Mouse (Mus musculus): ENCODE data around the gene 4930402H24Rik.

4930402H24Rik gene

DNA sequence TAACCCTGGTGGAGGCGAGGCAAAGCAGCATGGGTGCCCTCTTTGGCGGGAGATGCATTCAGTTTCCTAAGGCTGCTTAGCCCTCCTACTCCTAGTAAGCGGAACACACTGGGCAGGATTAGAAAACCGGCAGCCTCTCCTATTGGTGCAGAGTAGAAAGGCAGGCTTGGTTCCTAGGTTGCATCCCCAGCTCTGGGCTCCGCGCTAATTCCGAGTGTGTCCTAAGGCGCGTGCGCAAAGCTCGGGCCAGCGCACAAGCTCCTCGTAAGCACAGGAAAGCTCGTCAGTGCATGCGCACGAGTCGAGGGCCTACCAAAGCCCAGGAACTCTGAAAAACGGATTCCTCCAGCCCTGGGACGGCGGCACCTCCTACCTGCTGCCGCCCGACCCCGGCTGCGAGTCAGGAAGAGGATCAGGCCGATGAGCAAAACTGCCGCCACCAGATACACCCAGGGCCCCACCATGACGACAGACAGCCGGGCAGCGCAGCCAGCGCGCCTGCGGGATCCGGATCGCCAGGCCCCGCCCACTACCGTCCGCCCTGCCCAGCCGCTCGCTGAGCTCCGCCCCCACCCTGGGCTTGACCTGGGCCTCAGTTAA lies 242.0 kb downstream of the 4930402H24Rik start, which contains the start of gene Ddrgk1:
Ddrgk1 (minus strand) TSS at position 558 of the 600 bp plus-strand sequence.
- peak; percentile 96 for DNase-seq (ENCODE audit: inconsistent ontology term)

DNA sequence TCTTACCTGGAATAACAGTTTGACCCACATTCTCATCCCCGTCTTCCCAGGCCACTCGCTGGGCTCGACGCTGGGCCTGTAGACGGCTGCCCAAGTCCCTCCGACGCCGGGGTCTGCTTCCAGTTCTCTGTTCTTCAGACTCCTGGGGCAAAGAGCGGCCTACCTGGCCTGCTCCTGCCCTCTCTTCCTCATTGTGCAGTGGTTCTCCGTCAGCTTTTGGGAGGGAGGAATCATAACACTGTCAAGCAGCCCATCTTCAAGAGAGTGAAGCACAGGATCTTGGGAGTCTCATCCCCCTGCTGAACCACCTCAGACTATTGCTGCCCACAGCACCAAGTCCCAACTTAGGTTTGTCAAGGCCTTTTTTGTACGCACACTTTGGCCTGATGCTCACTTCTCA lies 242.9 kb downstream of the 4930402H24Rik start:
- DNase-seq (ENCODE audit: inconsistent ontology term) = no peak

DNA sequence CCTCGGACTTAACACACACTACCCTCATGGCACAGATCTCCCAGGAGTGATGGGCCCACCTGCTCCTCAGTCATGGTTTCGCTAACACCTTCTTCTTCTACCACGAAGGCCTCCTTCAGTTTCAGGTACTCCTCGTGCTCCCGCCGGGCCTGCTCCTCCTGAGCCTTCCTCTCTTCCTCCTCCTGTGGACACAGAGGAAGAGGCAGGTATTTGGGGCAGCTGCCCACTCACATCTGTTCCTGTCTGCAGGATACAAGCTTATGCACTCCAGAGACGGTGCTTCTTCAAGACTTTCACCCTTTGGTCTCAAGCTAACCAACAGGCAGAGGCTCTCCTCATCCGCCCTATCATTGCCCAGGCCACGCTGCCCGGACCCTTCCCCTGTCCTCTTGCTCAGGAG lies 247.7 kb downstream of the 4930402H24Rik start:
- no peak for DNase-seq (ENCODE audit: inconsistent ontology term)

DNA sequence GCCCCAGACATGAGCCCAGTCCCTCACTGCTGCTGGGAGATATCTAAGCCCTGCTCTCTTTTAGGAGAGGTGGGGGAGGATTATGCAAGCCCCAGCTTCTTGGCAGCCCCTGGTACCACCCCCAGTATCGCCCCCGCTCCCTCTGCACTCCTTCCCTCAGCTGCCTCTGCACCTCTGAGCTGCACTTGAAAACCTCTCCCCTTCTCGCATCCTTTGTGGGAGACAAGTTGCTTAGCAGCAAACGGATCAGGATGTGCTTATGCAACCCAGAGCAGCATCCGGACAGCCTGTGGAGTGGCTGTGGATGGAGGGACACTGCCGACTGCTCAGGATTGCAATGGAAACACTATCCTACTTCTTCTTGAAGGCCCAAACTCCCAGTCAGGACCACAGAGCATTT lies 248.7 kb downstream of the 4930402H24Rik start:
- DNase-seq (ENCODE audit: inconsistent ontology term) = no peak

DNA sequence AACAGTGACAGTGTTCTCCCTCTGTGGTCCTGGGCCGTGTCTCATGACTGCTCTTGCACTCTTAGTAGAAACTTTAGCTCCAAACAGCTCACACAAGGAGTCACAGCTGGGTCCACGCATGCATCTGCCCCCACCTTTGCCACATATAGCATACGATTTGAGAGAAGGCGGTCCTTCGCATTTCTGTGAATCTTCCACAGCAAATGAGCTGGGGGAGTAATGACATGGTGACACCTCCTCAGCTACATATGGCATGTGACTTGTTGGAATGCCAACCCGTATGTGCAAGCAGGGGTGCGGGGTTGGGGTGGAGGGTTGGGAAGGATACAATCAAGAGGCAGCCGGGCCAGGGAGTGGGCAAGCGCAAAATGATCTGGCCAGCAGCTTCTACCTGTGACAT lies 249.7 kb downstream of the 4930402H24Rik start:
- no peak for DNase-seq (ENCODE audit: inconsistent ontology term)

All from Muller cell, postnatal 12 days (primary cell).